Mouse (Mus musculus) kidney, embryonic 16.5 days (tissue): ENCODE measurements around the gene Tssc4. TPM values are rescaled to one million over a fixed set of nuclear protein-coding genes. Genes with fewer than 3 reads are reported as not detected.
A peak's percentile ranks its signal among the peaks of the same experiment; 100 is the strongest.

Experiments used
- ATAC-seq: fragments of 200-750 bp; cut with Nextera tagmentation; 2 replicates; pipeline ENCODE4 v1.8.0; 2017; ENCODE audit warnings: moderate TSS enrichment; ENCODE audit not compliant: low FRiP score, low TSS enrichment
- H3K27ac ChIP-seq: fragments of 300-500 bp; sonication (generic); 2 replicates; pipeline ENCODE4 v1.5.1; 2014; ENCODE audit warnings: low read length
- H3K27me3 ChIP-seq: fragments of 300-500 bp; sonication (generic); 2 replicates; pipeline ENCODE4 v1.6.1; 2014; ENCODE audit warnings: low read length, control low read depth, mixed read lengths; ENCODE audit not compliant: insufficient read depth
- H3K36me3 ChIP-seq: fragments of 300-500 bp; sonication (generic); 2 replicates; pipeline ENCODE4 v1.6.1; 2014; ENCODE audit warnings: low read length, control low read depth, mixed read lengths; ENCODE audit not compliant: insufficient read depth
- H3K4me1 ChIP-seq: fragments of 300-500 bp; sonication (generic); 2 replicates; pipeline ENCODE4 v1.6.1; 2014; ENCODE audit warnings: low read length, control low read depth, mixed read lengths; ENCODE audit not compliant: insufficient read depth
- H3K4me2 ChIP-seq: fragments of 300-500 bp; sonication (generic); replicated peaks from 2 replicates; pipeline ENCODE4 v1.6.1; 2014; ENCODE audit warnings: low read depth, low read length
- H3K4me3 ChIP-seq: fragments of 300-500 bp; sonication (generic); 2 replicates; pipeline ENCODE4 v1.5.1; 2014; ENCODE audit warnings: mild to moderate bottlenecking, low read length
- H3K9ac ChIP-seq: fragments of 300-500 bp; sonication (generic); replicated peaks from 2 replicates; pipeline ENCODE4 v1.6.1; 2014; ENCODE audit warnings: low read length
- H3K9me3 ChIP-seq: fragments of 300-500 bp; sonication (generic); 2 replicates; pipeline ENCODE4 v1.6.1; 2016; ENCODE audit warnings: low read length, control low read depth
- WGBS: fragments of 180-500 bp; shearing (Covaris S2); extraction: QIAGEN DNeasy Blood & Tissue Kit; methylation state at CpG from one replicate; pipeline ENCODE4 v1.1.7; 2014; 5-methylcytosine and 5-hydroxymethylcytosine counted together
- polyA plus RNA-seq: library from polyadenylated mRNA; unstranded; fragments of >200 nt; fragmentation: Nextera tagmentation; extraction: Ambion mirVana; gene quantifications from 2 replicates; pipeline ENCODE4 v1.2.1, GENCODE M21; 2015

Tssc4 gene
- polyA plus RNA-seq = 104 and 120 TPM in 2 replicates

GRCm38 (mm10) chr7:143068882-143069591 lies at the start of gene Tssc4:
Gene Tssc4 (plus strand): TSS chr7:143069249.
- Histone ChIP-seq H3K4me2 (peak within 1 kb of the TSS; percentile 85), H3K9ac (peak within 1 kb of the TSS; percentile 92), H3K36me3 (peaks cover 43% of the 10 kb centered on the region), H3K4me3 (peak within 1 kb of the TSS; percentile 92), H3K27ac (peak within 1 kb of the TSS; percentile 97), H3K4me1 (peaks cover 21% of the 10 kb centered on the region), H3K9me3 (no peaks in the 10 kb centered on the region), H3K27me3 (no peaks in the 10 kb centered on the region)
- ATAC-seq = peak; percentile 97
- 0% methylated on average over 51 of the region's 51 CpGs for WGBS

GRCm38 (mm10) chr7:143020040-143020439 lies 49.0 kb upstream of the Tssc4 start:
- peaks cover 20% of the 10 kb centered on the region for H3K4me1 ChIP-seq
- H3K4me3 ChIP-seq = no peak overlapping the region
- no peak overlapping the region for H3K27ac ChIP-seq
- no peaks in the 10 kb centered on the region for H3K27me3 ChIP-seq
- H3K4me2 ChIP-seq = no peak overlapping the region
- no peak overlapping the region for H3K9ac ChIP-seq
- H3K9me3 ChIP-seq = no peaks in the 10 kb centered on the region
- no peaks in the 10 kb centered on the region for H3K36me3 ChIP-seq
- ATAC-seq = no peak

GRCm38 (mm10) chr7:143020764-143021163 lies 48.3 kb upstream of the Tssc4 start:
- no peak for ATAC-seq
- no peak overlapping the region for H3K9ac ChIP-seq
- no peak overlapping the region for H3K4me2 ChIP-seq
- no peak overlapping the region for H3K27ac ChIP-seq
- peaks cover 3% of the 10 kb centered on the region; the same call in 1 of the 2 replicates for H3K36me3 ChIP-seq
- H3K4me1 ChIP-seq = peaks cover 13% of the 10 kb centered on the region
- no peaks in the 10 kb centered on the region for H3K9me3 ChIP-seq
- WGBS = 69% methylated on average over 3 of the region's 3 CpGs
- no peaks in the 10 kb centered on the region for H3K27me3 ChIP-seq
- H3K4me3 ChIP-seq = no peak overlapping the region

- Histone ChIP-seq H3K4me3 (no peak overlapping the region), H3K9ac (no peak overlapping the region), H3K27ac (no peak overlapping the region), H3K4me1 (peaks cover 5% of the 10 kb centered on the region), H3K27me3 (no peaks in the 10 kb centered on the region), H3K9me3 (no peaks in the 10 kb centered on the region), H3K36me3 (peaks cover 3% of the 10 kb centered on the region; the same call in 1 of the 2 replicates), H3K4me2 (no peak overlapping the region)
- no peak for ATAC-seq
- 63% methylated on average over 5 of the region's 5 CpGs for WGBS
These were observed 47.5 kb upstream of the Tssc4 start for GRCm38 (mm10) chr7:143021356-143022164.

GRCm38 (mm10) chr7:143023499-143023898 lies 45.5 kb upstream of the Tssc4 start:
- no peak overlapping the region for H3K9ac ChIP-seq

GRCm38 (mm10) chr7:143024293-143024692 lies 44.8 kb upstream of the Tssc4 start:
- H3K27me3 ChIP-seq = no peaks in the 10 kb centered on the region
- ATAC-seq = no peak
- no peak overlapping the region for H3K27ac ChIP-seq
- no peaks in the 10 kb centered on the region for H3K4me1 ChIP-seq
- H3K9me3 ChIP-seq = no peaks in the 10 kb centered on the region
- H3K36me3 ChIP-seq = peaks cover 3% of the 10 kb centered on the region; the same call in 1 of the 2 replicates
- 81% methylated on average over 1 of the region's 1 CpGs for WGBS
- H3K4me3 ChIP-seq = no peak overlapping the region
- H3K9ac ChIP-seq = no peak overlapping the region
- H3K4me2 ChIP-seq = no peak overlapping the region

More at GRCm38 (mm10) chr7:143023499-143023898, 45.5 kb upstream of the Tssc4 start:
- Histone ChIP-seq H3K36me3 (peaks cover 3% of the 10 kb centered on the region; the same call in 1 of the 2 replicates), H3K4me2 (no peak overlapping the region), H3K4me1 (no peaks in the 10 kb centered on the region), H3K9me3 (no peaks in the 10 kb centered on the region), H3K27ac (no peak overlapping the region), H3K27me3 (no peaks in the 10 kb centered on the region), H3K4me3 (no peak overlapping the region)
- no peak for ATAC-seq
- WGBS = 92% methylated on average over 2 of the region's 2 CpGs

GRCm38 (mm10) chr7:143025496-143025895 lies 43.6 kb upstream of the Tssc4 start:
- no peak overlapping the region for H3K27ac ChIP-seq
- no peaks in the 10 kb centered on the region for H3K9me3 ChIP-seq
- H3K27me3 ChIP-seq = no peaks in the 10 kb centered on the region
- ATAC-seq = no peak
- H3K9ac ChIP-seq = no peak overlapping the region
- WGBS = 88% methylated on average over 3 of the region's 3 CpGs
- no peaks in the 10 kb centered on the region for H3K4me1 ChIP-seq
- H3K4me3 ChIP-seq = no peak overlapping the region
- H3K36me3 ChIP-seq = peaks cover 3% of the 10 kb centered on the region; the same call in 1 of the 2 replicates
- no peak overlapping the region for H3K4me2 ChIP-seq

- H3K4me1 ChIP-seq = no peaks in the 10 kb centered on the region
- 92% methylated on average over 4 of the region's 4 CpGs for WGBS
- H3K9ac ChIP-seq = no peak overlapping the region
- no peak overlapping the region for H3K27ac ChIP-seq
- no peaks in the 10 kb centered on the region for H3K9me3 ChIP-seq
- ATAC-seq = no peak
- H3K4me3 ChIP-seq = no peak overlapping the region
- no peaks in the 10 kb centered on the region for H3K27me3 ChIP-seq
- no peak overlapping the region for H3K4me2 ChIP-seq
- H3K36me3 ChIP-seq = peaks cover 3% of the 10 kb centered on the region; the same call in 1 of the 2 replicates
These were observed 41.9 kb upstream of the Tssc4 start for GRCm38 (mm10) chr7:143027196-143027595.

- Histone ChIP-seq H3K27me3 (no peaks in the 10 kb centered on the region), H3K36me3 (no peaks in the 10 kb centered on the region), H3K9ac (no peak overlapping the region), H3K4me1 (no peaks in the 10 kb centered on the region), H3K4me3 (no peak overlapping the region), H3K4me2 (no peak overlapping the region), H3K9me3 (no peaks in the 10 kb centered on the region), H3K27ac (no peak overlapping the region)
- WGBS = 67% methylated on average over 1 of the region's 1 CpGs
- no peak for ATAC-seq
These were observed 37.2 kb upstream of the Tssc4 start for GRCm38 (mm10) chr7:143031816-143032215.

GRCm38 (mm10) chr7:143033581-143033980 lies 35.5 kb upstream of the Tssc4 start:
- Histone ChIP-seq H3K27me3 (no peaks in the 10 kb centered on the region), H3K27ac (no peak overlapping the region), H3K4me1 (no peaks in the 10 kb centered on the region), H3K36me3 (no peaks in the 10 kb centered on the region), H3K9ac (no peak overlapping the region), H3K9me3 (no peaks in the 10 kb centered on the region), H3K4me2 (no peak overlapping the region), H3K4me3 (no peak overlapping the region)
- no peak for ATAC-seq
- WGBS = 86% methylated on average over 4 of the region's 4 CpGs
